14 mouse cellular contexts compared by ENCODE assay signal in the genomic region with DNA sequence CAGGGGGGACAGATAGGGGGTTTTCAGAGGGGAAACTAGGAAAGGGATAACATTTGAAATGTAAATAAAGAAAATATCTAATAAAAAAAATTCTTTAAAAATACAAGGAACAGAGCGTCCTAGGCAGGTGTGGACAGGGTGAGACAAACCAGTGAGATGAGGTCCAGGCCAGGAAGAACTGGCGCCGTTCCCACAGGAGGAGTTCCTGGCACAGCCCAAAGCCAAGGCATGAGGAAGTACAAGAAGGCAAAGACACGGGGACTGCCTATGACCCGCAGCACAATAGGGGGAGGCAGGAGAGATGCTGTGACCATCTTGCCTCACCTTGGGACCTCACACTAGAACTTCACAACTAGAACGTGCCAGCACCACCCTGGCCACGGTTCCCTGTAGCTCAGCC. TPM values are rescaled to one million over a fixed set of nuclear protein-coding genes. Genes with fewer than 3 reads are reported as not detected.
DNase-seq lines count a peak whose midpoint lies in the region; ATAC-seq and TF ChIP-seq lines count a peak whose summit lies in the region.
"Had no signal": no experiment of that assay in that cellular context is flagged by ENCODE, and none has a peak within 500 bp of the region (broad histone marks: within the 10 kb centered on the region; RNA-seq: fewer than 3 reads in every experiment).

No protein-coding gene starts in this region.

- ATAC-seq in stomach, postnatal 0 days (ENCODE audit: low FRiP score, low TSS enrichment) = peak; percentile 50; the same call in 1 of the 2 replicates
- ATAC-seq in forebrain, embryonic 16.5 days = no peak

- TF ChIP-seq CTCF in liver, adult 2 months (IDR thresholded peaks at IDR 0.05; ENCODE audit: low read depth, low read length) = no peak
- no peak for TF ChIP-seq CTCF in stomach, postnatal 0 days (IDR thresholded peaks at IDR 0.05; ENCODE audit: low read depth)

- intact Hi-C loops in heart, postnatal 10 days (cut with DNase I) = loop anchor here (5.0 to 10.0 kb wide), 2 partner anchors 687 to 1034 kb away; no protein-coding TSS in a partner anchor

- no peak overlapping the region for H3K27ac ChIP-seq in liver, adult 2 months (replicated peaks; ENCODE audit: insufficient read depth, low read depth, low read length)
- H3K27ac ChIP-seq in stomach, postnatal 0 days (replicated peaks) = no peak overlapping the region
- no peak overlapping the region for H3K27ac ChIP-seq in forebrain, embryonic 16.5 days (ENCODE audit: low read length)
- H3K27ac ChIP-seq: hindbrain, embryonic 14.5 days; limb, embryonic 10.5 days; midbrain, embryonic 10.5 days had no signal

- 50% methylated on average over 7 of the region's 7 CpGs for WGBS in liver, adult 2 months
- WGBS in stomach, postnatal 0 days = 60% methylated on average over 7 of the region's 7 CpGs
- WGBS in forebrain, embryonic 16.5 days = 81% methylated on average over 7 of the region's 7 CpGs

- H3K4me1 ChIP-seq in liver, adult 2 months (ENCODE audit: control insufficient read depth, insufficient read depth, low read length) = peaks cover 4% of the 10 kb centered on the region; the same call in 1 of the 2 replicates
- no peaks in the 10 kb centered on the region for H3K4me1 ChIP-seq in stomach, postnatal 0 days (replicated peaks; ENCODE audit: control insufficient read depth, insufficient read depth)
- H3K4me1 ChIP-seq in forebrain, embryonic 16.5 days (replicated peaks; ENCODE audit: control insufficient read depth, insufficient read depth, low read length) = peaks cover 6% of the 10 kb centered on the region
- H3K4me1 ChIP-seq: limb, embryonic 10.5 days had no signal

- DNase-seq in cerebellum, adult 11-12 months = peak; percentile 41
- DNase-seq in cerebellum, adult 8-10 months = no peak
- peak; percentile 61 for DNase-seq in liver, adult 2 months (ENCODE audit: extremely low read depth, low read depth, low spot score)
- no peak for DNase-seq in liver
- peak; percentile 47 to 49 for DNase-seq in heart, postnatal 10 days
- DNase-seq in stomach, postnatal 0 days (ENCODE audit: low spot score) = peak; percentile 31
- no peak for DNase-seq in right cerebral cortex, postnatal 25 days
- DNase-seq: lung, embryonic 14.5 days; retina, postnatal 1 day had no signal

- no peak for TF ChIP-seq EP300 in stomach, postnatal 0 days (optimal IDR thresholded peaks at IDR 0.05)

- no peaks in the 10 kb centered on the region for H3K9me3 ChIP-seq in stomach, postnatal 0 days (ENCODE audit: control insufficient read depth, low read length)
- H3K9me3 ChIP-seq in forebrain, embryonic 16.5 days (ENCODE audit: control insufficient read depth, low read length) = no peaks in the 10 kb centered on the region
- H3K9me3 ChIP-seq: limb, embryonic 10.5 days; midbrain, embryonic 10.5 days had no signal

- no peaks in the 10 kb centered on the region for H3K36me3 ChIP-seq in liver, adult 2 months (ENCODE audit: control insufficient read depth, insufficient read depth, low read length)
- no peaks in the 10 kb centered on the region for H3K36me3 ChIP-seq in stomach, postnatal 0 days (ENCODE audit: control insufficient read depth, insufficient read depth, low read length)
- H3K36me3 ChIP-seq in forebrain, embryonic 16.5 days (ENCODE audit: control insufficient read depth, insufficient read depth) = no peaks in the 10 kb centered on the region
- H3K36me3 ChIP-seq: limb, embryonic 10.5 days; midbrain, embryonic 10.5 days had no signal

- no peaks in the 10 kb centered on the region for H3K27me3 ChIP-seq in liver, adult 2 months (ENCODE audit: control insufficient read depth, insufficient read depth, low read length)
- no peaks in the 10 kb centered on the region for H3K27me3 ChIP-seq in stomach, postnatal 0 days (ENCODE audit: control insufficient read depth, insufficient read depth, low read length)
- no peaks in the 10 kb centered on the region for H3K27me3 ChIP-seq in forebrain, embryonic 16.5 days (replicated peaks; ENCODE audit: control insufficient read depth, insufficient read depth, low read length)

- no peak overlapping the region for H3K9ac ChIP-seq in liver, adult 2 months (ENCODE audit: low read depth, low read length)
- no peak overlapping the region for H3K9ac ChIP-seq in stomach, postnatal 0 days (ENCODE audit: low read length)
- no peak overlapping the region for H3K9ac ChIP-seq in forebrain, embryonic 16.5 days (replicated peaks; ENCODE audit: low read depth, low read length)
- H3K9ac ChIP-seq: hindbrain, embryonic 14.5 days; lung, embryonic 14.5 days had no signal

- H3K4me2 ChIP-seq in stomach, postnatal 0 days (replicated peaks; ENCODE audit: low read depth) = no peak overlapping the region
- H3K4me2 ChIP-seq in forebrain, embryonic 16.5 days (ENCODE audit: low read length) = no peak overlapping the region
- H3K4me2 ChIP-seq: hindbrain, embryonic 14.5 days; lung, embryonic 14.5 days had no signal

- no peak for TF ChIP-seq POLR2A in liver, adult 2 months (IDR thresholded peaks at IDR 0.05; ENCODE audit: extremely low read depth, insufficient read depth, low read length)

- no peak overlapping the region for H3K4me3 ChIP-seq in liver, adult 2 months (ENCODE audit: insufficient read depth, low read depth, low read length)
- no peak overlapping the region for H3K4me3 ChIP-seq in stomach, postnatal 0 days (ENCODE audit: low read depth, low read length)
- H3K4me3 ChIP-seq in forebrain, embryonic 16.5 days (replicated peaks; ENCODE audit: low read length) = no peak overlapping the region
- H3K4me3 ChIP-seq: limb, embryonic 10.5 days; midbrain, embryonic 10.5 days had no signal

- no peaks in the 10 kb centered on the region for H3K79me2 ChIP-seq in liver, adult 2 months (ENCODE audit: control insufficient read depth, insufficient read depth, low read length)

RNA-seq across cellular contexts. Expression of a gene that starts 15.5 kb away (rescaled TPM):
- 231 and 250 TPM in 2 replicates for total RNA-seq in liver, adult 2 months (2014; rRNA removed)
- polyA plus RNA-seq in liver, adult 2 months (2012; rRNA removed) = 56.6 and 71.3 TPM in 2 replicates
- not detected for total RNA-seq in heart, postnatal 10 days (2021)
- 0.06 TPM in 1 of 2 replicates, not detected in the other for polyA plus RNA-seq in stomach, postnatal 0 days (2015; fragmentation: Nextera tagmentation; extraction: Ambion mirVana)
- polyA plus RNA-seq in forebrain, embryonic 16.5 days (2015; fragmentation: Nextera tagmentation; extraction: Ambion mirVana) = not detected in 2 replicates
- total RNA-seq: MEL had no signal
- polyA plus RNA-seq: hindbrain, embryonic 14.5 days; limb, embryonic 10.5 days; lung, embryonic 14.5 days; midbrain, embryonic 10.5 days had no signal

RNA-seq across cellular contexts. Expression of a gene that starts 21.5 kb away (rescaled TPM):
- total RNA-seq in liver, adult 2 months (2014; rRNA removed) = 2.9 and 3.8 TPM in 2 replicates
- 0.87 and 0.93 TPM in 2 replicates for polyA plus RNA-seq in liver, adult 2 months (2012; rRNA removed)
- total RNA-seq in heart, postnatal 10 days (2021) = under 1 TPM in 1 of 2 experiments, not detected in 1; 0.10 TPM
- polyA plus RNA-seq in stomach, postnatal 0 days (2015; fragmentation: Nextera tagmentation; extraction: Ambion mirVana) = 0.06 and 0.10 TPM in 2 replicates
- polyA plus RNA-seq in forebrain, embryonic 16.5 days (2015; fragmentation: Nextera tagmentation; extraction: Ambion mirVana) = 0.07 and 0.28 TPM in 2 replicates
- polyA plus RNA-seq: limb, embryonic 10.5 days; lung, embryonic 14.5 days had no signal

RNA-seq across cellular contexts. Expression of a gene that starts 34.6 kb away (rescaled TPM):
- not detected in 2 replicates for total RNA-seq in liver, adult 2 months (2014; rRNA removed)
- not detected in 2 replicates for polyA plus RNA-seq in liver, adult 2 months (2012; rRNA removed)
- total RNA-seq in heart, postnatal 10 days (2021) = not detected
- not detected in 2 replicates for polyA plus RNA-seq in stomach, postnatal 0 days (2015; fragmentation: Nextera tagmentation; extraction: Ambion mirVana)
- polyA plus RNA-seq in forebrain, embryonic 16.5 days (2015; fragmentation: Nextera tagmentation; extraction: Ambion mirVana) = not detected in 2 replicates
- total RNA-seq: MEL had no signal
- polyA plus RNA-seq: hindbrain, embryonic 14.5 days; limb, embryonic 10.5 days; lung, embryonic 14.5 days; midbrain, embryonic 10.5 days had no signal

Comparison
In these comparisons a context has a peak if more than half of its experiments do, and no peak if none do; other contexts are left out.
1. DNase-seq: peak in cerebellum, adult 11-12 months (single experiment), liver, adult 2 months (single experiment), heart, postnatal 10 days (2 of 2) and stomach, postnatal 0 days (single experiment); none in cerebellum, adult 8-10 months (single experiment), liver (single experiment) and right cerebral cortex, postnatal 25 days (single experiment).
2. RNA of a gene that starts 15.5 kb away (polyA plus RNA-seq): 56.6 to 71.3 TPM in liver, adult 2 months; 0.06 TPM in stomach, postnatal 0 days and not detected in forebrain, embryonic 16.5 days; every median in the first group is over 10 times any median in the second.